Mouse (Mus musculus): ENCODE results near the gene Slc12a5. TPM values are rescaled to one million over a fixed set of nuclear protein-coding genes. Genes with fewer than 3 reads are reported as not detected.

The Slc12a5 gene
- 0.58 and 2.7 TPM in 2 replicates for polyA plus RNA-seq (2012; ENCODE audit: low replicate concordance)

DNA sequence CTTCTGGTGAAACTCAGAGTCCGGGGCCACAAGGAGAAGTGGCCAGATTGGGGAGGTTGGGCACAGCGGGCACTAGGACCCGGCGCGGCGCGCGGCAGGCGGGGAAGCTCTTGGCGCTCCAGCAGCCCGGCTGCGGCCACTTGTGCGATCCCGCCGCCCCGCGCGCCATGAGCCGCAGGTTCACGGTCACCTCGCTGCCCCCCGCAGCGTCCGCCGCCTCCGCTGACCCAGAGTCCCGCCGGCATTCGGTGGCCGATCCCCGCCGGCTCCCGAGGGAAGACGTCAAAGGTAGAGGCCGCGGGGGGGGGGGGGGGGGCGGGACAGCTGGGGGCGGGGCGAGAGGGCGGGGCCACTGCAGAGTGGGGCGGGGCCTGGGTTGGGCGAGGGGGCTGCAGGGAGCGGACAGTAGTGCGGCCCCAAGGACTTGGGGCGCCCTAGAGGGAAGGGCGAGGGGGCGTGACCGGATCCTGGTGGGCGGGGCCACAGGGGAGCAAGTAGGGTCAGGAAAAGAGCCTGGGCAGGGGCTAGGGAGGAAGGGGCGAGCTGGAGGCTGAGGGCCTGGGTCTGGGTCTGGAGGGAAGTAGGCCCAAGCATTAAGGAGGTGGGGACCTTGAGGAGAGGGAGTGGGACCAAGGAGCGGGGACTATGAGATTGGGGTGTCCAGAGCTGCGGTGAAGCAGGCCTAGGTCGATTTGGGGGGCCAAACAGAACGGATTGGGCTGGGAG is at the start of gene Slc12a5:
TSS of gene Slc12a5 (plus strand) at position 87 of the 726 bp plus-strand sequence.

GRCm38 (mm10) chr2:164911086-164912048 is 49.2 kb upstream of the Slc12a5 start, which contains the start of gene Zfp335:
TSS of gene Zfp335 (minus strand) at chr2:164911757.

DNA sequence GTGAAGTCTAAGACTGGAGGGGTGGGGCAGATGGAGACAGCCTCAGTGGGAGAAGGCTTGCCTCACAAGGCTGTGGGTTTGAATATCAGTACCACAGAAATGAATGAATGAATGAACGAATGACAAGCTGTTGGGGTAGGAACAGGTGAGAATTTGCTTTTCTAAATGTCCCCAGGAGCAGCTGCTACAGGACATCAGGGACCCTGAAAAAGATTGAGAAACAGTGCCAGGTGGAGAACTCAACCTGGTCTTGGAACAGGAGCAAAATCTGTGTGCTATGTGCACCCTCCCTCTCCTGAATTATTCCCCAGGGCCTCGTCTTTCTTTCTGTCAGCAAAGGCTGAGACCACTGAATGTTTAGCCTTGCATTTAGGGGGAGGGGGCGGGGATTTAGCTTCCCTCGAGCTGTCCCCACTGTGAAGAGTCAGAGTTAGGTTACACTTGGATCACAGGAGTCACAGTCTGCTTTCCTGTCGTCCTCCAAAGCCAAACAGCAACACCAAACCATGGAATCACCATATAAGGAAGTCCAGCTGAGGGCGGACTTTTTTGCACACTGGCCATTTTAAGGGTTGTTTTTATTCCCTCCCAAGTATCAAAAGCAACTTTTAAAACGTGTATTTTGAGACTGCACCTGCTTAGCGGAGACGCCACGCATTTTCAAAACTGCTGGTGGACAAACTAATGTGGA is 20.3 kb upstream of the Slc12a5 start, which contains the start of gene Mmp9:
TSS of gene Mmp9 (plus strand) at position 641 of the 691 bp plus-strand sequence.

GRCm38 (mm10) chr2:165034131-165035057 is 73.8 kb downstream of the Slc12a5 start, which contains the start of gene Ncoa5:
TSS of gene Ncoa5 (minus strand) at chr2:165034867.

Other genes with a start within 250 kb of the Slc12a5 start
- not detected in 2 replicates for gene Spint5, start 245.5 kb upstream of the Slc12a5 start, polyA plus RNA-seq (2012; ENCODE audit: low replicate concordance)
- gene Wfdc3, start 214.9 kb upstream of the Slc12a5 start, polyA plus RNA-seq (2012; ENCODE audit: low replicate concordance): not detected in 2 replicates
- 50.1 and 129 TPM in 2 replicates for gene Dnttip1, start 214.8 kb upstream of the Slc12a5 start, polyA plus RNA-seq (2012; ENCODE audit: low replicate concordance)
- gene Ube2c, start 190.9 kb upstream of the Slc12a5 start, polyA plus RNA-seq (2012; ENCODE audit: low replicate concordance): 21.9 and 41.7 TPM in 2 replicates
- gene Tnnc2, start 180.8 kb upstream of the Slc12a5 start, polyA plus RNA-seq (2012; ENCODE audit: low replicate concordance): 0.18 TPM in 1 of 2 replicates, not detected in the other
- 6.8 and 12.4 TPM in 2 replicates for gene Snx21, start 175.0 kb upstream of the Slc12a5 start, polyA plus RNA-seq (2012; ENCODE audit: low replicate concordance)
- gene Acot8, start 155.9 kb upstream of the Slc12a5 start, polyA plus RNA-seq (2012; ENCODE audit: low replicate concordance): 16.4 and 60.9 TPM in 2 replicates
- gene Zswim3, start 155.7 kb upstream of the Slc12a5 start, polyA plus RNA-seq (2012; ENCODE audit: low replicate concordance): 1.6 and 1.9 TPM in 2 replicates
- 23.3 and 24.2 TPM in 2 replicates for gene Zswim1, start 138.1 kb upstream of the Slc12a5 start, polyA plus RNA-seq (2012; ENCODE audit: low replicate concordance)
- gene Spata25, start 132.3 kb upstream of the Slc12a5 start, polyA plus RNA-seq (2012; ENCODE audit: low replicate concordance): 0.93 TPM in 1 of 2 replicates, not detected in the other
- gene Ctsa, start 127.9 kb upstream of the Slc12a5 start, polyA plus RNA-seq (2012; ENCODE audit: low replicate concordance): 86.1 and 549 TPM in 2 replicates
- gene Neurl2, start 127.3 kb upstream of the Slc12a5 start, polyA plus RNA-seq (2012; ENCODE audit: low replicate concordance): 11.3 and 15.6 TPM in 2 replicates
- 47.5 and 54.7 TPM in 2 replicates for gene Pltp, start 103.1 kb upstream of the Slc12a5 start, polyA plus RNA-seq (2012; ENCODE audit: low replicate concordance)
- 102 and 104 TPM in 2 replicates for gene Pcif1, start 81.5 kb upstream of the Slc12a5 start, polyA plus RNA-seq (2012; ENCODE audit: low replicate concordance)
- 53.1 and 93.7 TPM in 2 replicates for gene Zfp335, start 49.0 kb upstream of the Slc12a5 start, polyA plus RNA-seq (2012; ENCODE audit: low replicate concordance)
- gene Mmp9, start 20.0 kb upstream of the Slc12a5 start, polyA plus RNA-seq (2012; ENCODE audit: low replicate concordance): 36.0 and 103 TPM in 2 replicates
- gene Ncoa5, start 74.1 kb downstream of the Slc12a5 start, polyA plus RNA-seq (2012; ENCODE audit: low replicate concordance): 46.9 and 49.3 TPM in 2 replicates
- 10.8 and 12.4 TPM in 2 replicates for gene Cd40, start 94.8 kb downstream of the Slc12a5 start, polyA plus RNA-seq (2012; ENCODE audit: low replicate concordance)
- not detected in 2 replicates for gene 1700025C18Rik, start 129.9 kb downstream of the Slc12a5 start, polyA plus RNA-seq (2012; ENCODE audit: low replicate concordance)